Mouse (Mus musculus): ENCODE measurements around the gene Zfp777.

DNA sequence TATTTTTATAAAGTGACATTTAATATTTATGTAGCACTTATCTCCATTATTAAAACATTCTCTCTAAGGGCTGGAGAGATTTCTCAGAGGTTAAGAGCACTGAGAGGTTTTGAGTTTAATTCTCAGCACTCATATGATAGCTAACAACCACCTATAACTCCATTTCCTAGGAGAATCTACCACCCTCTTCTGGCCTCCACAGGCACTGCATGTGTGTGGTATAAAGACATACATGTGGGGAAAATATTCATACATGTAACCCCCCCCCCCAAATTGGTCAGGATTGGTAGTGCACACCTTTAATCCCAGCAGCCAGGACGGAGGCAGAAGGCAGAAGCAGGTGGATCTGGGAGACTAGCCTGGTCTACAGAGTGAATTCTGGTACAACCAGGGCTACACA, 74.1 kb downstream of the Zfp777 start:
- TF ChIP-seq CTCF (IDR thresholded peaks at IDR 0.05; ENCODE audit: borderline replicate concordance, insufficient read depth, low read depth, low read length) = no peak
- no peak for TF ChIP-seq POLR2A (IDR thresholded peaks at IDR 0.05; ENCODE audit: borderline replicate concordance, insufficient read depth, low read length)
